Mouse (Mus musculus) intestine, postnatal 0 days (tissue): ENCODE measurements around the gene Mef2c. TPM values are rescaled to one million over a fixed set of nuclear protein-coding genes. Genes with fewer than 3 reads are reported as not detected.

Experiments used
- ATAC-seq: fragments of 200-750 bp; cut with Nextera tagmentation; 2 replicates; pipeline ENCODE4 v1.8.0; 2017; ENCODE audit warnings: mild to moderate bottlenecking, moderate TSS enrichment, moderate library complexity
- H3K27ac ChIP-seq: fragments of 300-500 bp; sonication (generic); 2 replicates; pipeline ENCODE4 v1.5.1; 2014; ENCODE audit warnings: mild to moderate bottlenecking, low read depth, low read length, moderate library complexity
- H3K27me3 ChIP-seq: fragments of 300-500 bp; sonication (generic); replicated peaks from 2 replicates; pipeline ENCODE4 v1.6.1; 2014; ENCODE audit warnings: low read length, mixed read lengths; ENCODE audit not compliant: control insufficient read depth, insufficient read depth
- H3K36me3 ChIP-seq: fragments of 300-500 bp; sonication (generic); 2 replicates; pipeline ENCODE4 v1.6.1; 2014; ENCODE audit warnings: mild to moderate bottlenecking, moderate library complexity; ENCODE audit not compliant: control insufficient read depth, insufficient read depth
- H3K4me1 ChIP-seq: fragments of 300-500 bp; sonication (generic); replicated peaks from 2 replicates; pipeline ENCODE4 v1.6.1; 2014; ENCODE audit warnings: antibody characterized with exemption, low read length, mixed read lengths; ENCODE audit not compliant: control insufficient read depth, insufficient read depth
- H3K4me2 ChIP-seq: fragments of 300-500 bp; sonication (generic); replicated peaks from 2 replicates; pipeline ENCODE4 v1.6.1; 2014; ENCODE audit warnings: low read depth, mild to moderate bottlenecking, moderate library complexity
- H3K4me3 ChIP-seq: fragments of 300-500 bp; sonication (generic); 2 replicates; pipeline ENCODE4 v1.5.1; 2014; ENCODE audit warnings: low read depth, low read length
- H3K9ac ChIP-seq: fragments of 300-500 bp; sonication (generic); 2 replicates; pipeline ENCODE4 v1.6.1; 2014; ENCODE audit warnings: mild to moderate bottlenecking, low read depth, low read length
- H3K9me3 ChIP-seq: fragments of 300-500 bp; sonication (generic); 2 replicates; pipeline ENCODE4 v1.6.1; 2016; ENCODE audit warnings: mixed run types; ENCODE audit not compliant: control insufficient read depth
- CTCF ChIP-seq: sonication (generic); IDR thresholded peaks from 2 replicates; pipeline ENCODE4 v1.5.1; 2016; ENCODE audit warnings: low read depth, mild to moderate bottlenecking, control low read depth, antibody characterized with exemption, moderate library complexity
- WGBS: fragments of 180-500 bp; shearing (Covaris S2); extraction: QIAGEN DNeasy Blood & Tissue Kit; methylation state at CpG from one replicate; pipeline ENCODE4 v1.1.7; 2014; 5-methylcytosine and 5-hydroxymethylcytosine counted together
- polyA plus RNA-seq: library from polyadenylated mRNA; unstranded; fragments of >200 nt; fragmentation: Nextera tagmentation; extraction: Ambion mirVana; gene quantifications from 2 replicates; pipeline ENCODE4 v1.2.1, GENCODE M21; 2015

The Mef2c gene
- polyA plus RNA-seq, 1 experiment from 2014 or later, result 19.2 TPM

GRCm38 (mm10) chr13:83583881-83584280 is 80.0 kb downstream of the Mef2c start:
- WGBS, result 91% methylated on average over 4 of the region's 4 CpGs
- no peak for TF ChIP-seq CTCF
- Histone ChIP-seq H3K27me3 (no peaks in the 10 kb centered on the region), H3K4me2 (no peak overlapping the region), H3K4me3 (no peak overlapping the region), H3K27ac (no peak overlapping the region), H3K9me3 (no peaks in the 10 kb centered on the region), H3K9ac (no peak overlapping the region), H3K4me1 (no peaks in the 10 kb centered on the region), H3K36me3 (no peaks in the 10 kb centered on the region)
- no peak for ATAC-seq

- 69% methylated on average over 5 of the region's 5 CpGs for WGBS
- no peak overlapping the region for H3K27ac ChIP-seq
- no peak overlapping the region for H3K4me3 ChIP-seq
- no peaks in the 10 kb centered on the region for H3K9me3 ChIP-seq
- H3K4me1 ChIP-seq, result no peaks in the 10 kb centered on the region
- no peak for ATAC-seq
- H3K27me3 ChIP-seq, result no peaks in the 10 kb centered on the region
- no peak for TF ChIP-seq CTCF
- H3K9ac ChIP-seq, result no peak overlapping the region
- no peaks in the 10 kb centered on the region for H3K36me3 ChIP-seq
- no peak overlapping the region for H3K4me2 ChIP-seq
These were observed 81.5 kb downstream of the Mef2c start for GRCm38 (mm10) chr13:83585359-83585758.

- H3K9me3 ChIP-seq, result no peaks in the 10 kb centered on the region
- H3K4me2 ChIP-seq, result no peak overlapping the region
- ATAC-seq, result no peak
- H3K36me3 ChIP-seq, result no peaks in the 10 kb centered on the region
- 62% methylated on average over 2 of the region's 2 CpGs for WGBS
- no peaks in the 10 kb centered on the region for H3K27me3 ChIP-seq
- TF ChIP-seq CTCF, result no peak
- H3K27ac ChIP-seq, result no peak overlapping the region
- no peak overlapping the region for H3K4me3 ChIP-seq
- no peak overlapping the region for H3K9ac ChIP-seq
- H3K4me1 ChIP-seq, result no peaks in the 10 kb centered on the region
These were observed 84.4 kb downstream of the Mef2c start for GRCm38 (mm10) chr13:83588186-83588585.

- Histone ChIP-seq H3K4me3 (no peak overlapping the region), H3K4me2 (no peak overlapping the region), H3K4me1 (no peaks in the 10 kb centered on the region), H3K27me3 (no peaks in the 10 kb centered on the region), H3K9me3 (no peaks in the 10 kb centered on the region), H3K27ac (no peak overlapping the region), H3K9ac (no peak overlapping the region), H3K36me3 (no peaks in the 10 kb centered on the region)
- ATAC-seq, result no peak
- WGBS, result 94% methylated on average over 5 of the region's 5 CpGs
- no peak for TF ChIP-seq CTCF
These were observed 87.1 kb downstream of the Mef2c start for GRCm38 (mm10) chr13:83590886-83591285.

- ATAC-seq, result no peak
- Histone ChIP-seq H3K27me3 (no peaks in the 10 kb centered on the region), H3K9ac (no peak overlapping the region), H3K36me3 (no peaks in the 10 kb centered on the region), H3K4me3 (no peak overlapping the region), H3K4me2 (no peak overlapping the region), H3K27ac (no peak overlapping the region), H3K4me1 (no peaks in the 10 kb centered on the region), H3K9me3 (no peaks in the 10 kb centered on the region)
- 64% methylated on average over 1 of the region's 1 CpGs for WGBS
- TF ChIP-seq CTCF, result no peak
These were observed 91.6 kb downstream of the Mef2c start for GRCm38 (mm10) chr13:83595429-83595828.

GRCm38 (mm10) chr13:83596989-83597738 is 93.3 kb downstream of the Mef2c start:
- TF ChIP-seq CTCF, result no peak
- no peaks in the 10 kb centered on the region for H3K36me3 ChIP-seq
- no peak overlapping the region for H3K27ac ChIP-seq
- H3K4me2 ChIP-seq, result no peak overlapping the region
- no peak overlapping the region for H3K9ac ChIP-seq
- no peaks in the 10 kb centered on the region for H3K27me3 ChIP-seq
- no peak overlapping the region for H3K4me3 ChIP-seq
- no peaks in the 10 kb centered on the region for H3K9me3 ChIP-seq
- WGBS, result 80% methylated on average over 6 of the region's 6 CpGs
- H3K4me1 ChIP-seq, result no peaks in the 10 kb centered on the region
- ATAC-seq, result no peak
